Comparison of ENCODE assay signal across 10 mouse cellular contexts in the genomic region with DNA sequence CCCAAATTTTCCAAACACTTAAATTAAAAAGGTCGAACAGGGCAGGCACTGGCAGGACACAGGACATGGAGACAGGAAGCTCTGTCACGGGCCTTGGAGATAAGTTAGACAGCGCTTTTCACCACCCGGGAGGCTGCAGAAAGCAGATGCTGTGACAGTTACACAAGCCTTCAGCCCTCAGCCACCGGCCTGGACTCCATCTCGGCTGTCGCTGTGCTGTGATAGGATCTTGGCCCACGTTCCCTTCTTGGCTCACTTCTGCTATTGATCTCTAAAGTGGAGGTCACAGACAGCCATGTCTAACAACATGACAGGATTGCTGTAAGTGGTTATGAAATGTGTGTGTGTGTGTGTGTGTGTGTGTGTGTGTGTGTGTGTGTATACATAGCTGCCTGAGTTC.
A peak's percentile ranks its signal among the peaks of the same experiment; 100 is the strongest.
DNase-seq lines count a peak whose midpoint lies in the region; ATAC-seq and TF ChIP-seq lines count a peak whose summit lies in the region.
"Had no signal": no experiment of that assay in that cellular context is flagged by ENCODE, and none has a peak within 500 bp of the region (broad histone marks: within the 10 kb centered on the region; RNA-seq: fewer than 3 reads in every experiment).

No protein-coding gene starts in this region.

- H3K27me3 ChIP-seq in lung, embryonic 15.5 days: no peaks in the 10 kb centered on the region
- H3K27me3 ChIP-seq: hindbrain, embryonic 15.5 days; liver, embryonic 13.5 days; neural tube, embryonic 13.5 days had no signal

- WGBS in lung, embryonic 15.5 days: 18% methylated on average over 8 of the region's 8 CpGs

- H3K4me3 ChIP-seq in lung, embryonic 15.5 days: no peak overlapping the region
- H3K4me3 ChIP-seq: hindbrain, embryonic 15.5 days; liver, embryonic 13.5 days; neural tube, embryonic 13.5 days had no signal

- no peak for TF ChIP-seq POLR2A in brain, embryonic 14.5 days (IDR thresholded peaks at IDR 0.05; ENCODE audit: borderline replicate concordance, extremely low read depth, insufficient read depth, insufficient read length, poor library complexity, severe bottlenecking)

- 0 out of 2 replicates have a peak overlapping the region, but pooled peaks have one; percentile 29 for H3K27ac ChIP-seq in lung, embryonic 15.5 days
- H3K27ac ChIP-seq: hindbrain, embryonic 15.5 days; liver, embryonic 13.5 days; neural tube, embryonic 13.5 days had no signal

- intact Hi-C loops in heart, postnatal 14 days (cut with DNase I): no loop called here

- no peak overlapping the region for H3K9ac ChIP-seq in lung, embryonic 15.5 days
- H3K9ac ChIP-seq: hindbrain, embryonic 15.5 days; liver, embryonic 13.5 days; neural tube, embryonic 13.5 days had no signal

- peaks cover 14% of the 10 kb centered on the region; the same call in 1 of the 2 replicates for H3K4me1 ChIP-seq in lung, embryonic 15.5 days
- H3K4me1 ChIP-seq: hindbrain, embryonic 15.5 days; liver, embryonic 13.5 days; neural tube, embryonic 13.5 days had no signal

- H3K9me3 ChIP-seq in lung, embryonic 15.5 days: no peaks in the 10 kb centered on the region
- H3K9me3 ChIP-seq: hindbrain, embryonic 15.5 days; liver, embryonic 13.5 days; neural tube, embryonic 13.5 days had no signal

- peak; percentile 93 for ATAC-seq in lung, embryonic 15.5 days (ENCODE audit: borderline replicate concordance, extremely low read depth, low FRiP score, low TSS enrichment)

- H3K36me3 ChIP-seq in lung, embryonic 15.5 days: no peaks in the 10 kb centered on the region
- H3K36me3 ChIP-seq: hindbrain, embryonic 15.5 days; liver, embryonic 13.5 days; neural tube, embryonic 13.5 days had no signal

- DNase-seq in adrenal gland, adult 8-10 months: peak; percentile 11
- peak; percentile 69 for DNase-seq in brain, embryonic 14.5 days (ENCODE audit: low read depth)
- peak; percentile 60 to 69 for DNase-seq in heart, postnatal 14 days
- no peak for DNase-seq in gastrocnemius, postnatal 4 days (ENCODE audit: low spot score in 2 of 2)
- no peak for DNase-seq in cerebellum, adult 11 months
- DNase-seq in spleen, adult 12 weeks (ENCODE audit: low spot score): no peak
- DNase-seq: liver, embryonic 13.5 days had no signal

- no peak for TF ChIP-seq CTCF in brain, embryonic 14.5 days (IDR thresholded peaks at IDR 0.05; ENCODE audit: borderline replicate concordance, extremely low read depth, insufficient read depth, insufficient read length)

- no peak overlapping the region for H3K4me2 ChIP-seq in lung, embryonic 15.5 days
- H3K4me2 ChIP-seq: hindbrain, embryonic 15.5 days; liver, embryonic 13.5 days; neural tube, embryonic 13.5 days had no signal

Comparison
In these comparisons a context has a peak if more than half of its experiments do, and no peak if none do; other contexts are left out.
1. DNase-seq: peak in adrenal gland, adult 8-10 months (single experiment), brain, embryonic 14.5 days (single experiment) and heart, postnatal 14 days (2 of 2); none in gastrocnemius, postnatal 4 days (0 of 2), cerebellum, adult 11 months (single experiment) and spleen, adult 12 weeks (single experiment).